Mouse (Mus musculus): ENCODE results near the gene Gipr.

DNA sequence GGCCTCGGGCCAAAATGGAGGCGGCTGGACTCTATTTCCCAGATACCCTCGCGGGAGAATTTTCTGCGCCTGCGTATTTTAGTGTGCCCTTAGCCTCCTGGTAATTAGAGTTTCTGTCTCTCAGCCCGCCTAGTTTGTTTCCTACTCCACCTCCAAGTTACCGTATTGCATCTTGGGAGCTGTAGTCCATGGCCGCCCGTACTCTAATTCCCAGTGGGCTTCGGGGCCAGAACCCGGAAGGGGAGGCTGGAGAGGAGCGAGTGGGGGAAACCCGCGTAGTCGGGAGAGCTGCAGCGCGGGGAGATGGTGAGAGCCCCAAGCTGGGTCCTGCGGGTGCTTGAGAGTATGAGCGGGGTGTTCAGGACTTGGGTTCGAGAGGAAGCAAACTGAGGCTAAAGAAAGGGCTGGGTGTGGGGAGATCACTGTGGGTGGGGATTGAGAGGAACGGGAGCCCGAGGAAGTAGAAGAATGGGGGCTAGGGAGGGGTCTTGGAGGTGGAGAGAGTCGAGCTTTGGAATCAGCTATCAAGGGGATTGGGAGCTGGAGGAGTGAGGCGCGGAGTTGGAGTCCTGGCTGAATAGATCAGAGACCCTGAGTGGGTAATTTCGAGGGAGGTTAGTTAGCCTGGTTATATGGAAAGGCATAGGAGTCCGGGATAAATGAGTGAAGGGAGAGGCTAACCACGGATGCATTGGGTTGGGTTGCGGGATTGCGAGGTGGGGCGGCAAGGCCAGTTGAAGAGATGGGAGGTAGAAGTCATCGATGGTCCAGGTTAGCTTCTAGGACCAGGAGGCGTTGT is 46.1 kb downstream of the Gipr start, which contains the start of gene Fbxo46:
- TF ChIP-seq ZNF384 (IDR thresholded peaks at IDR 0.05; ENCODE audit: low read depth, low read length) (no peak), CHD2 (IDR thresholded peaks at IDR 0.05; ENCODE audit: low read depth, low read length) (0 out of 2 replicates have a peak, but pooled peaks have one; percentile 20)

Data from ES-E14 (cell line).